Mouse (Mus musculus): ENCODE data around the gene Ttll5. TPM values are rescaled to one million over a fixed set of nuclear protein-coding genes. Genes with fewer than 3 reads are reported as not detected.

The Ttll5 gene
- polyA plus RNA-seq, 1 experiment from 2014 or later = 15.5 TPM

GRCm38 (mm10) chr12:86037235-86037921, 212.9 kb downstream of the Ttll5 start:
- Histone ChIP-seq H3K4me3 (ENCODE audit: low read length) (no peak overlapping the region), H3K4me1 (ENCODE audit: control insufficient read depth, insufficient read depth, low read length) (peaks cover 16% of the 10 kb centered on the region), H3K36me3 (ENCODE audit: control insufficient read depth, insufficient read depth) (no peaks in the 10 kb centered on the region), H3K9me3 (replicated peaks; ENCODE audit: control insufficient read depth, low read length) (no peaks in the 10 kb centered on the region), H3K9ac (ENCODE audit: low read length) (no peak overlapping the region), H3K27me3 (ENCODE audit: control insufficient read depth, insufficient read depth, low read length) (no peaks in the 10 kb centered on the region), H3K4me2 (ENCODE audit: low read depth, low read length) (no peak overlapping the region), H3K27ac (ENCODE audit: low read length) (no peak overlapping the region)
- WGBS = 34% methylated on average over 12 of the region's 12 CpGs
- peak; percentile 72 for ATAC-seq (replicated peaks; ENCODE audit: extremely low read depth, insufficient read depth, low FRiP score)

GRCm38 (mm10) chr12:86039078-86039477, 214.6 kb downstream of the Ttll5 start:
- H3K9ac ChIP-seq (ENCODE audit: low read length) = no peak overlapping the region
- H3K4me2 ChIP-seq (ENCODE audit: low read depth, low read length) = no peak overlapping the region
- 73% methylated on average over 5 of the region's 5 CpGs for WGBS
- H3K4me1 ChIP-seq (ENCODE audit: control insufficient read depth, insufficient read depth, low read length) = peaks cover 9% of the 10 kb centered on the region
- H3K27ac ChIP-seq (ENCODE audit: low read length) = no peak overlapping the region
- H3K36me3 ChIP-seq (ENCODE audit: control insufficient read depth, insufficient read depth) = peaks cover 11% of the 10 kb centered on the region; the same call in 1 of the 2 replicates
- H3K27me3 ChIP-seq (ENCODE audit: control insufficient read depth, insufficient read depth, low read length) = no peaks in the 10 kb centered on the region
- peaks cover 10% of the 10 kb centered on the region for H3K9me3 ChIP-seq (replicated peaks; ENCODE audit: control insufficient read depth, low read length)
- no peak for ATAC-seq (replicated peaks; ENCODE audit: extremely low read depth, insufficient read depth, low FRiP score)
- no peak overlapping the region for H3K4me3 ChIP-seq (ENCODE audit: low read length)

- Histone ChIP-seq H3K36me3 (ENCODE audit: control insufficient read depth, insufficient read depth) (peaks cover 11% of the 10 kb centered on the region; the same call in 1 of the 2 replicates), H3K4me3 (ENCODE audit: low read length) (no peak overlapping the region), H3K4me2 (ENCODE audit: low read depth, low read length) (no peak overlapping the region), H3K27ac (ENCODE audit: low read length) (no peak overlapping the region), H3K27me3 (ENCODE audit: control insufficient read depth, insufficient read depth, low read length) (no peaks in the 10 kb centered on the region), H3K9ac (ENCODE audit: low read length) (no peak overlapping the region), H3K9me3 (replicated peaks; ENCODE audit: control insufficient read depth, low read length) (peaks cover 10% of the 10 kb centered on the region), H3K4me1 (ENCODE audit: control insufficient read depth, insufficient read depth, low read length) (peaks cover 9% of the 10 kb centered on the region)
- ATAC-seq (replicated peaks; ENCODE audit: extremely low read depth, insufficient read depth, low FRiP score) = no peak
- 70% methylated on average over 6 of the region's 6 CpGs for WGBS
Observed at GRCm38 (mm10) chr12:86039751-86040150, 215.3 kb downstream of the Ttll5 start.

DNA sequence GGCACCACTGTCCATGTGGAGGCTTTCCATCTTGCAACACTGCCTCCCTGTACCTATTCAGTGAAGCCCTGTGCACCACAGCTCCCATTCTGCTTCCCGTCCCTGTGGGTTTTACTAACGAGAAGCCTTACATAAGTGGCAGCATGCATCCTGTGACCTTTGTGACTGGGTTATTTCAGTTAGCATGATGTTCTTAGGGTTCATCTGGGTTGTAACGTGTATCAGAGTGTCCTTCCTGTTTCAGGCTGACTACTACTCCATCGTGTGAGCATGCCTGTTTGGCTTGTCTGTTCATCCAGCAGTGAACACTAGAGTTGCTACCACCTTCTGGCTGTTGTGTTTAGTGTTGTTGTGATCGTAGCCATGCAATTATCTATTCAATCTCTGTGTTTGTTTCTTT, 221.7 kb downstream of the Ttll5 start:
- Histone ChIP-seq H3K36me3 (ENCODE audit: control insufficient read depth, insufficient read depth) (peaks cover 11% of the 10 kb centered on the region; the same call in 1 of the 2 replicates), H3K27me3 (ENCODE audit: control insufficient read depth, insufficient read depth, low read length) (no peaks in the 10 kb centered on the region), H3K4me1 (ENCODE audit: control insufficient read depth, insufficient read depth, low read length) (no peaks in the 10 kb centered on the region; the same call in 1 of the 2 replicates), H3K9me3 (replicated peaks; ENCODE audit: control insufficient read depth, low read length) (peaks cover 10% of the 10 kb centered on the region), H3K4me2 (ENCODE audit: low read depth, low read length) (no peak overlapping the region), H3K27ac (ENCODE audit: low read length) (no peak overlapping the region), H3K9ac (ENCODE audit: low read length) (no peak overlapping the region), H3K4me3 (ENCODE audit: low read length) (no peak overlapping the region)
- 77% methylated on average over 5 of the region's 5 CpGs for WGBS
- ATAC-seq (replicated peaks; ENCODE audit: extremely low read depth, insufficient read depth, low FRiP score) = no peak

GRCm38 (mm10) chr12:86046776-86047175, 222.3 kb downstream of the Ttll5 start:
- Histone ChIP-seq H3K9ac (ENCODE audit: low read length) (no peak overlapping the region), H3K4me3 (ENCODE audit: low read length) (no peak overlapping the region), H3K4me2 (ENCODE audit: low read depth, low read length) (no peak overlapping the region), H3K27ac (ENCODE audit: low read length) (no peak overlapping the region), H3K27me3 (ENCODE audit: control insufficient read depth, insufficient read depth, low read length) (no peaks in the 10 kb centered on the region), H3K36me3 (ENCODE audit: control insufficient read depth, insufficient read depth) (peaks cover 11% of the 10 kb centered on the region; the same call in 1 of the 2 replicates), H3K9me3 (replicated peaks; ENCODE audit: control insufficient read depth, low read length) (peaks cover 10% of the 10 kb centered on the region), H3K4me1 (ENCODE audit: control insufficient read depth, insufficient read depth, low read length) (no peaks in the 10 kb centered on the region; the same call in 1 of the 2 replicates)
- ATAC-seq (replicated peaks; ENCODE audit: extremely low read depth, insufficient read depth, low FRiP score) = no peak
- 80% methylated on average over 2 of the region's 2 CpGs for WGBS

GRCm38 (mm10) chr12:86047376-86047775, 222.9 kb downstream of the Ttll5 start:
- peaks cover 11% of the 10 kb centered on the region; the same call in 1 of the 2 replicates for H3K36me3 ChIP-seq (ENCODE audit: control insufficient read depth, insufficient read depth)
- H3K4me2 ChIP-seq (ENCODE audit: low read depth, low read length) = no peak overlapping the region
- H3K4me1 ChIP-seq (ENCODE audit: control insufficient read depth, insufficient read depth, low read length) = no peaks in the 10 kb centered on the region; the same call in 1 of the 2 replicates
- no peak overlapping the region for H3K9ac ChIP-seq (ENCODE audit: low read length)
- no peak overlapping the region for H3K27ac ChIP-seq (ENCODE audit: low read length)
- 75% methylated on average over 8 of the region's 8 CpGs for WGBS
- no peak for ATAC-seq (replicated peaks; ENCODE audit: extremely low read depth, insufficient read depth, low FRiP score)
- H3K27me3 ChIP-seq (ENCODE audit: control insufficient read depth, insufficient read depth, low read length) = no peaks in the 10 kb centered on the region
- H3K9me3 ChIP-seq (replicated peaks; ENCODE audit: control insufficient read depth, low read length) = peaks cover 10% of the 10 kb centered on the region
- H3K4me3 ChIP-seq (ENCODE audit: low read length) = no peak overlapping the region

DNA sequence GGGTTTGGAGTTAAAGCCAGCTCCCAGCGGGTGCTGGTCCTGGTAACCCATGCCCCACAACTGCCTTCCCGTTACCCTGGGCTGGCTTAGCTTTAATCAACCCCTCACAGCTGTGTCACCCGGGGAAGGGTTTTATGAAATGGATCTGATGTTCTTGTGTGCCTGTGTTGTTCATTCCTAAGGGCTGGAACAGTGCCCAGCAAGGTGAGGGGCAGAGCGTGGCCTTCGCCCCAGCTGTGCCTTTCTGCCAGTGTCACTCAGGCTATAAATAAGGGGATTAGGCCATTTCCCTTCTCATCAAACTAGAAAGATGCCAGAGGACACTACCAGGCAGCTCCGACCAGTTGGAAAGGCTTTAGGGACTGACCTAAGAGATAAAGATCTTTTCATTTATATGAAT, 225.4 kb downstream of the Ttll5 start:
- no peak overlapping the region for H3K9ac ChIP-seq (ENCODE audit: low read length)
- no peaks in the 10 kb centered on the region; the same call in 1 of the 2 replicates for H3K4me1 ChIP-seq (ENCODE audit: control insufficient read depth, insufficient read depth, low read length)
- no peak overlapping the region for H3K27ac ChIP-seq (ENCODE audit: low read length)
- WGBS = 59% methylated on average over 6 of the region's 6 CpGs
- no peak overlapping the region for H3K4me3 ChIP-seq (ENCODE audit: low read length)
- no peak overlapping the region for H3K4me2 ChIP-seq (ENCODE audit: low read depth, low read length)
- no peaks in the 10 kb centered on the region for H3K36me3 ChIP-seq (ENCODE audit: control insufficient read depth, insufficient read depth)
- no peaks in the 10 kb centered on the region for H3K9me3 ChIP-seq (replicated peaks; ENCODE audit: control insufficient read depth, low read length)
- ATAC-seq (replicated peaks; ENCODE audit: extremely low read depth, insufficient read depth, low FRiP score) = no peak
- H3K27me3 ChIP-seq (ENCODE audit: control insufficient read depth, insufficient read depth, low read length) = no peaks in the 10 kb centered on the region

DNA sequence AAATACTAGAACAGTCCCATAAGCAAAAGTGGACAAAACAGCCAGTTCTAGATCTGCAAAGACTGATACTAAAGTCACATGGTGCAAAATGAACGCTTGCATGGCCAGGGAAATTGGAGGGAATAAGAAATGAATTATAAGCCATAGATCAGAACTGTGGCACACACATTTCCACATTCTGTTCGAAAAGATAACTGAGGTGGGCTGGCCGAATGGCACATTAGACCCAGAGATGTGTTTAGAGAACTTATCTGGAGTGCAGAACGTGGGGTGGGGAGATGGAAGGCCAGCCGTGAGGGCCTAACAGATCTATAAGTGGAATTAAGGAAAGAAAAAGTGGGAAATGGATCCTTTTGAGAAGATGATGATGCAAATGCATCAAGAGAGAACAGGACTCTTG, 227.0 kb downstream of the Ttll5 start:
- Histone ChIP-seq H3K9me3 (replicated peaks; ENCODE audit: control insufficient read depth, low read length) (no peaks in the 10 kb centered on the region), H3K4me3 (ENCODE audit: low read length) (no peak overlapping the region), H3K4me2 (ENCODE audit: low read depth, low read length) (no peak overlapping the region), H3K36me3 (ENCODE audit: control insufficient read depth, insufficient read depth) (0 out of 2 replicates have a peak, but pooled peaks cover 3% of the 10 kb centered on the region), H3K27ac (ENCODE audit: low read length) (no peak overlapping the region), H3K27me3 (ENCODE audit: control insufficient read depth, insufficient read depth, low read length) (no peaks in the 10 kb centered on the region), H3K9ac (ENCODE audit: low read length) (no peak overlapping the region), H3K4me1 (ENCODE audit: control insufficient read depth, insufficient read depth, low read length) (no peaks in the 10 kb centered on the region; the same call in 1 of the 2 replicates)
- WGBS = 80% methylated on average over 5 of the region's 5 CpGs
- no peak for ATAC-seq (replicated peaks; ENCODE audit: extremely low read depth, insufficient read depth, low FRiP score)

DNA sequence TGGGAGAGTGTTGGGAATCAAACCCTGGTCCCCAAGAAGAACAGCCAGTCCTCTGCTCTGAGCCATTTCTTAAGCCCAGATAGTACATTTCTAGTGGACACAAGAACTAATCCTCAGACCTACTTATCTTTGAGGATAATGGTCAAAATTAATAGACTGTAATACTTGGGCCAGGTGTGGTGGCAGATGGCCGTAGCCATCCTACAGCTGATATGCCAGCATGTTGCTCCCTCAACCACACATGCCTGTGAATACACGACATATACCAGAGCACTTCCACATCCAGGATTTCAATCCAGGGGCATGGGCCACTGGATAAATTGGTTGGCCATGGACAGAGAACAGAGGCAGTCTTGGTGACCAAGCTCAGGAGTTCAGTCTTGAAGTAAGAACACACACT, 230.8 kb downstream of the Ttll5 start:
- Histone ChIP-seq H3K36me3 (ENCODE audit: control insufficient read depth, insufficient read depth) (peaks cover 14% of the 10 kb centered on the region), H3K9ac (ENCODE audit: low read length) (no peak overlapping the region), H3K4me2 (ENCODE audit: low read depth, low read length) (no peak overlapping the region), H3K9me3 (replicated peaks; ENCODE audit: control insufficient read depth, low read length) (no peaks in the 10 kb centered on the region), H3K4me1 (ENCODE audit: control insufficient read depth, insufficient read depth, low read length) (no peaks in the 10 kb centered on the region), H3K27ac (ENCODE audit: low read length) (no peak overlapping the region), H3K4me3 (ENCODE audit: low read length) (no peak overlapping the region), H3K27me3 (ENCODE audit: control insufficient read depth, insufficient read depth, low read length) (no peaks in the 10 kb centered on the region)
- ATAC-seq (replicated peaks; ENCODE audit: extremely low read depth, insufficient read depth, low FRiP score) = no peak
- WGBS = 89% methylated on average over 2 of the region's 2 CpGs

Data from heart, embryonic 16.5 days (tissue).